Mouse (Mus musculus) spleen, adult 2 months (tissue): ENCODE data around the gene Pabpc4. TPM values are rescaled to one million over a fixed set of nuclear protein-coding genes. Genes with fewer than 3 reads are reported as not detected.

Experiments
- DNase-seq, 2 experiments: peaks; one replicate each; pipeline versions ENCODE4 v3.0.0 to v3.0.0-alpha.2; 2012 to 2021; ENCODE audit warnings: low spot score in 2 of 2, low read depth in 1 of 2
- H3K27ac ChIP-seq: fragments of 200-500 bp; 2 replicates; pipeline ENCODE4 v1.5.1; 2012; ENCODE audit warnings: low read length, inconsistent platforms; ENCODE audit not compliant: insufficient read depth
- H3K27me3 ChIP-seq: fragments of 200-500 bp; 2 replicates; pipeline ENCODE4 v1.6.1; 2012; ENCODE audit warnings: mild to moderate bottlenecking, moderate library complexity, low read length, inconsistent platforms; ENCODE audit not compliant: control insufficient read depth, insufficient read depth
- H3K36me3 ChIP-seq: fragments of 200-500 bp; 2 replicates; pipeline ENCODE4 v1.6.1; 2012; ENCODE audit warnings: mild to moderate bottlenecking, low read length, inconsistent platforms; ENCODE audit not compliant: control insufficient read depth, insufficient read depth
- H3K4me1 ChIP-seq: fragments of 200-500 bp; 2 replicates; pipeline ENCODE4 v1.6.1; 2011; ENCODE audit warnings: inconsistent platforms; ENCODE audit not compliant: control insufficient read depth, insufficient read depth, insufficient read length
- H3K4me3 ChIP-seq: fragments of 200-500 bp; 2 replicates; pipeline ENCODE4 v1.5.1; 2011; ENCODE audit warnings: mild to moderate bottlenecking, inconsistent platforms; ENCODE audit not compliant: insufficient read depth, insufficient read length; ENCODE audit errors: extremely low read depth
- CTCF ChIP-seq: fragments of 200-500 bp; IDR thresholded peaks from 2 replicates; pipeline ENCODE4 v1.5.1; 2011; ENCODE audit warnings: mild to moderate bottlenecking, inconsistent platforms; ENCODE audit not compliant: insufficient read depth, insufficient read length, insufficient replicate concordance; ENCODE audit errors: extremely low read depth
- POLR2A ChIP-seq: fragments of 200-500 bp; IDR thresholded peaks from 2 replicates; pipeline ENCODE4 v1.6.1; 2011; ENCODE audit warnings: low read depth, low read length, inconsistent platforms
- WGBS: fragments of 180-500 bp; shearing (Covaris S2); methylation state at CpG from one replicate; pipeline ENCODE4 v1.1.7; 2018; 5-methylcytosine and 5-hydroxymethylcytosine counted together
- polyA plus RNA-seq: library from polyadenylated mRNA; depleted of rRNA; stranded (reverse); fragments of >200 nt; gene quantifications from 2 replicates; pipeline ENCODE4 v1.2.3, GENCODE M21; 2012

The Pabpc4 gene
- polyA plus RNA-seq, 1 experiment = 137 TPM

DNA sequence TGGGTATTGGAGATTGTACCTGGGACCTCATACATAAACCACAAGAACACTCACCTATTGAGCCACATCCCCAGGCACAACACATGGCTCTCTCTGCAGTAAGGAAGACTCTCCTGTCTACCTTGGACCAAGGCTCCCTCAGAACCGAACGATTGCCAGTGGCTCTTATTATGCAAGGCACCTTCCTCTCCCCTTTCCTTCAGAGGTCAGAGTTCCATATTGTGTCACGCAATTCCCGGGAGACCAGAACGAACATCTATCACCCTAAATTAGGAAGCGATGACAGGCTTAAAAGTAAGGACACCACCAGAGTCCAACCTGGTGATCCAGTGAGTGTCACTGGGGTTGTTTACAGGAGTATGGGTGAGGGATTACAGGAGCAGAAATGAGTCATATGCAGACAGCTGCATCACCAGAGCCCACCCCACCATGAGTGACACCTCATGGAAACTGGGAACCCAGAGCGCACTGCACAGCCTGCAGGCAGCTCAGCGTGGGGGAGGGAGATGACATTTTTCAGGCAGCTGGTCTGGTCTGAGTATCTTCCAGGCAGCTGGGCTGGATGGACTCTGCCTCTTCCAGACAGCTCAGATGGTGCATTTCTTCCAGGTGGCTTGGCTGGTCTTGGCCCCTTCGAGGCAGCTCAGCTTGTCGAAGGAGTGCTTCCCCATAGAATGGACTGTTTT lies 36.3 kb upstream of the Pabpc4 start:
- Histone ChIP-seq H3K36me3 (no peaks in the 10 kb centered on the region), H3K27ac (no peak overlapping the region), H3K4me3 (no peak overlapping the region), H3K27me3 (no peaks in the 10 kb centered on the region), H3K4me1 (0 out of 2 replicates have a peak, but pooled peaks cover 3% of the 10 kb centered on the region)
- TF ChIP-seq POLR2A = no peak
- no peak for TF ChIP-seq CTCF
- DNase-seq = no peak
- 77% methylated on average over 10 of the region's 10 CpGs for whole genome bisulfite sequencing

DNA sequence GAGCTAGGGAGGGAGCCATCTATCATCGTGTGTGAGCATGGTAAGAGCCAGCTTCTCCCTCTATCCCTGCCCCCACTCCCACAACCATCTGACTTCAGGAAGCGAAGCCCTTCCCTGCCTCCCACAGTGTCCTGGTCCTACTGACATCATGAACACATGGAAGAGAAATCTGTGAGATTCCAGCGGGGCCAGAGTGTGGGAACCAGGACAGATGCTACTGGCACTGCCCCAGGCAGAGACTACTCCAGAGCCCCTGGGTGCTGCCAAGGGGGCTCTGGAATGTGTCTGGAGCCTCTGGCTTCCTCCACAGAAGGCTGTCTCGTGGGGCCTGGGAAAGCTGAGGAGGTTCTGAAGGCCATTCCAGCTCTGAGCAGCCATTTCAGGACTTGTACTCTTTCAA lies 34.4 kb upstream of the Pabpc4 start:
- H3K4me1 ChIP-seq = peaks cover 3% of the 10 kb centered on the region; the same call in 1 of the 2 replicates
- H3K27me3 ChIP-seq = no peaks in the 10 kb centered on the region
- TF ChIP-seq POLR2A (no peak), CTCF (no peak)
- no peaks in the 10 kb centered on the region for H3K36me3 ChIP-seq
- no peak overlapping the region for H3K4me3 ChIP-seq
- no peak for DNase-seq
- H3K27ac ChIP-seq = no peak overlapping the region
- WGBS = 75% methylated on average over 4 of the region's 4 CpGs

DNA sequence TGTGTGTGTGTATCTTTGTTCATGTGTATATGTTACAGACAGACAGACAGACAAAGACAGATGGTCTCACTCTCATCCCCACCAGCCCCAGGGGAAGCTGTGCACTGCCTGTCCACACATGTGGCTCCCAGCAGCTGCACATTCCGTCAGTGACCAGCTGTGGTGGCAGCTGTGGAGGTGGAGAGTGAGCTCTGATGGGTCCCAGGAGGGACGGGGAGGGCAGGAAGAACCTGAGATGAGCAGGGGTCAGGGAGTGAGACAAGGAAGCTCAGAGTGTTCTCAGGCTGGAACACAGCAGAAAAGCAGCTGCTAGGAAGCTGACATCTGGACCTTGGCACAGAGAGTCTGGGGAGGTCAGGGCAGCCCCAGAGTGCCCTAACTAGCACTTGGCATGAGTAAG lies 33.9 kb upstream of the Pabpc4 start:
- Histone ChIP-seq H3K4me3 (no peak overlapping the region), H3K27me3 (no peaks in the 10 kb centered on the region), H3K36me3 (no peaks in the 10 kb centered on the region), H3K4me1 (peaks cover 7% of the 10 kb centered on the region; the same call in 1 of the 2 replicates), H3K27ac (no peak overlapping the region)
- 16% methylated on average over 2 of the region's 2 CpGs for WGBS
- TF ChIP-seq POLR2A (no peak), CTCF (no peak)
- DNase-seq = no peak

DNA sequence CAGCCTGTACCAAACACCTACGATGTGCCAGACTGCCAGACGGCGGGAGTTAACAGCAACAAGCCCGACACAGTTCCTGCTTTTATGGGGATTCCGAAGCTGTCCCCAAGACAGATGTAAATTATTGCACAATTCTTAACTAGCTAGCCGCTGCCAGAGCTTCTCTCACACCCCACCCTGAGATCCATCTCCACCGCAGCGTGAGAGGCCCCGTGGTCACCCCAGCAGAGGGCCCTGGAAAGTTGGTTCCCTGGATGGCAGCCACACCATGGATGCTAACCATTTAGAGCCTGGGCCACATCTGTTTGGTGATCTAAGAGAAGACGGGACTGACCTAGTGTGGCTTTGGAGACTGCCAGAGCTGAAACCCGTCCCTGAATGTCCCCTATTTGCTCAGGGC lies 33.0 kb upstream of the Pabpc4 start:
- WGBS = 89% methylated on average over 11 of the region's 11 CpGs
- Histone ChIP-seq H3K27me3 (no peaks in the 10 kb centered on the region), H3K4me1 (peaks cover 9% of the 10 kb centered on the region)

DNA sequence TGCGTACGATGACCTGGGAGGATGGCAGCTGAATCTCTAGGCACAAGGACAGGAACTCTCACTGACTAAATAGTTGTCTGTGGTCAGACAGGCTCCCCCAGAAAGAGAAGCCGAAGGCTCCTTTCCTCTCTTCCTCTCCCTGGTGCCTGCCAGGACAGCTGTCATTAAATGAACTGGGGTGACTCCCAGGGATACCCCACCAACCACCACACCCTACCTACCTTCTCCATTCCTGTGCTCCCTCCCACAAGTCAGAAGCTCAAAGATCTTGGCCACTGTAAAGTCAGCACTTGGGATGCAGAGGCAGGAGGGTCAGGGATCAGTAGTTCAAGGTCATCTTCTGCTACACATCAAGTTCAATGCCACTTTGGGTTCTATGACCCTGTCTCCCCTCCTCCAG lies 29.3 kb upstream of the Pabpc4 start:
- Histone ChIP-seq H3K27ac (no peak overlapping the region), H3K4me1 (peaks cover 14% of the 10 kb centered on the region), H3K36me3 (no peaks in the 10 kb centered on the region), H3K4me3 (no peak overlapping the region), H3K27me3 (no peaks in the 10 kb centered on the region)
- TF ChIP-seq POLR2A (no peak), CTCF (no peak)
- 34% methylated on average over 3 of the region's 3 CpGs for WGBS
- no peak for DNase-seq

More for the DNA sequence above, 33.0 kb upstream of the Pabpc4 start:
- Histone ChIP-seq H3K4me3 (no peak overlapping the region), H3K36me3 (no peaks in the 10 kb centered on the region), H3K27ac (no peak overlapping the region)
- no peak for DNase-seq
- no peak for TF ChIP-seq CTCF
- no peak for TF ChIP-seq POLR2A

DNA sequence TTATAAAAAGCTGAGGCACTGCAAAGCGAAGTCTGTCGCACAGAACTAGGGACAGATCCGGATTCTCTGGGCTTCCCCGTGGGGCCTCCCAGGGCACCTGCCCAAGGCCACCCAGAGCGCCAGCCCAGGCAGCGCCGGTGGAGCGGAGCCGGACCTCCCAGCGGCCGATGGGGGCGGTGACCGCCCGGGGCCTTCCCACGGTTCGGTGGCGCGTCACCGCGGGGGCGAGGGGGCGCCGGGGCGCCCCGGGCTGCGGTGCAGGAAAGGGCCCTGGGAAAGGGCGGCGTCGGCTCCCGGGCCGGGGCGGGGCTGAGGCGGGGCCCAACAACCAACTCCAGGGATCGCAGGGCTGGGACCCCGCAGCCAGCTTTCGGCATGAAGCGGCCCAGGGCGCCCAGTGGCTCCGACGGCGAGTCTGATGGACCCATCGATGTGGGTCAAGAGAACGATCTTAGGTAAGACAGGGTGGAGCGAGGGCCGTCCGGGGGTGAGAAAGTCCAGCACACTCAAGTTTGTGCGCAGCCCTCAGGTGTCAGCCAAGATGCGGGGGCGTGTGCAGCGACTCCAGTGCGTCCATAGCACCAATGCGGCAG lies 28.6 kb upstream of the Pabpc4 start, which contains the start of gene Heyl:
TSS of gene Heyl (plus strand) at position 65 of the 593 bp plus-strand sequence.
- Histone ChIP-seq H3K27me3 (no peaks in the 10 kb centered on the region), H3K27ac (no peak within 1 kb of the TSS), H3K4me3 (peak within 1 kb of the TSS; percentile 8; the same call in 1 of the 2 replicates), H3K4me1 (peaks cover 14% of the 10 kb centered on the region), H3K36me3 (no peaks in the 10 kb centered on the region)
- 6% methylated on average over 52 of the region's 52 CpGs for whole genome bisulfite sequencing
- TF ChIP-seq POLR2A (no peak), CTCF (no peak)
- DNase-seq = peak in 1 of 2 experiments; percentile 39
